Mouse (Mus musculus) skeletal muscle tissue, adult 2 months (tissue): ENCODE data around the gene Dab2ip.

Experiments used
- DNase-seq: peaks from one replicate; pipeline ENCODE4 v3.0.0-alpha.2; 2012; ENCODE audit warnings: low read depth, low spot score

The Dab2ip gene

GRCm38 (mm10) chr2:35558826-35559550 lies 922 bp downstream of the Dab2ip start:
- DNase-seq = peak; percentile 63

- no peak for DNase-seq
Observed at GRCm38 (mm10) chr2:35559551-35559835, 1.4 kb downstream of the Dab2ip start.

GRCm38 (mm10) chr2:35563722-35564121 lies 5.7 kb downstream of the Dab2ip start:
- DNase-seq = peak; percentile 87

- DNase-seq = no peak
Observed at GRCm38 (mm10) chr2:35565051-35565836, 7.2 kb downstream of the Dab2ip start.

GRCm38 (mm10) chr2:35566957-35567693 lies 9.1 kb downstream of the Dab2ip start:
- no peak for DNase-seq

GRCm38 (mm10) chr2:35567694-35568149 lies 9.7 kb downstream of the Dab2ip start:
- DNase-seq = no peak

GRCm38 (mm10) chr2:35570743-35571142 lies 12.7 kb downstream of the Dab2ip start:
- DNase-seq = no peak

- no peak for DNase-seq
Observed at GRCm38 (mm10) chr2:35574643-35575042, 16.6 kb downstream of the Dab2ip start.

- no peak for DNase-seq
Observed at GRCm38 (mm10) chr2:35576675-35577074, 18.6 kb downstream of the Dab2ip start.

- no peak for DNase-seq
Observed at GRCm38 (mm10) chr2:35580111-35580510, 22.0 kb downstream of the Dab2ip start.

GRCm38 (mm10) chr2:35581501-35582340 lies 23.7 kb downstream of the Dab2ip start:
- peak; percentile 71 for DNase-seq

- DNase-seq = peak; percentile 84
Observed at GRCm38 (mm10) chr2:35582341-35582941, 24.4 kb downstream of the Dab2ip start.

- DNase-seq = no peak
Observed at GRCm38 (mm10) chr2:35583406-35583805, 25.3 kb downstream of the Dab2ip start.

GRCm38 (mm10) chr2:35584011-35584410 lies 25.9 kb downstream of the Dab2ip start:
- peak; percentile 66 for DNase-seq

GRCm38 (mm10) chr2:35588368-35588767 lies 30.3 kb downstream of the Dab2ip start:
- DNase-seq = no peak

- DNase-seq = no peak
Observed at GRCm38 (mm10) chr2:35589385-35589784, 31.3 kb downstream of the Dab2ip start.

GRCm38 (mm10) chr2:35589800-35590199 lies 31.7 kb downstream of the Dab2ip start:
- DNase-seq = peak; percentile 63

- no peak for DNase-seq
Observed at GRCm38 (mm10) chr2:35591961-35592724, 34.1 kb downstream of the Dab2ip start.

GRCm38 (mm10) chr2:35592725-35593392 lies 34.8 kb downstream of the Dab2ip start:
- DNase-seq = no peak

GRCm38 (mm10) chr2:35593889-35594288 lies 35.8 kb downstream of the Dab2ip start:
- no peak for DNase-seq
